Mouse (Mus musculus): ENCODE measurements at regions not wholly inside any gene's neighbourhood (a gene's known extent, or its start where the extent isn't known, plus 50 kb on each side); places are given as distances from the start of the nearest gene placed in this dataset.

DNA sequence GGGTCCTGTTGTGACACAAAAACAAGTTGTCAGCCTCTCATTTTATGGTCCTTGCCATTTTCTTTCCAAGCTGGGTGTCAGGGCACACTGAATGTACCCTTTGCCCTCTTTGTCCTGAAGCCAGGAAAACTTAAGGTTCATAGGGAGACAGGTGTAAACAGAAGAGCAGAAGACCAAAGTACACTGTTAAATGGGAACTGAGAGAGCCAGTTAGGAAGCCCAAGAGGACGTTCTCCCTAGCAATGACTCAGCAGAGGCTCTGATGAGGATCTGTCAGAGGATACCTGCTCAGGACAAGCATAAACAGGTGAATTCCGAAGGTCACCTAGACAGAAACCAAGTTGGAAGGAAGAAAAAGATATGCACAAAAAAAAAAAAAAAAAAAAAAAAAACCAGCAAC lies 94.0 kb downstream of the Sp3 start:
- H3K9me3 ChIP-seq: no peaks in the 10 kb centered on the region
- 67% methylated on average over 2 of the region's 2 CpGs for WGBS
- ATAC-seq (ENCODE audit: borderline replicate concordance, extremely low read depth, low FRiP score, low TSS enrichment): no peak

More for the DNA sequence above, 94.0 kb downstream of the Sp3 start:
- Histone ChIP-seq H3K4me2 (no peak overlapping the region), H3K9ac (no peak overlapping the region), H3K36me3 (no peaks in the 10 kb centered on the region), H3K27ac (no peak overlapping the region), H3K4me3 (no peak overlapping the region), H3K27me3 (no peaks in the 10 kb centered on the region), H3K4me1 (no peaks in the 10 kb centered on the region)
